Mouse (Mus musculus) heart, postnatal 10 days (tissue): ENCODE results near the gene Pax2. TPM values are rescaled to one million over a fixed set of nuclear protein-coding genes. Genes with fewer than 3 reads are reported as not detected.

Source experiments
- microRNA-seq, 2 experiments: library from miRNA; unstranded; fragments of <30 nt; microRNA quantifications; one replicate each; pipeline ENCODE4 v1.2.0; 2022
- total RNA-seq, 2 experiments: library from RNA; stranded (reverse); gene quantifications; 2 replicates each; pipeline ENCODE4 v1.2.3; 2021

Gene Pax2
- total RNA-seq, 2 experiments from 2014 or later: not detected

Small RNA genes lying within 50 kb of the gene (microRNA-seq; reads per million reads assigned to microRNA genes)
- gene Mir6405: 0 reads per million in 2 experiments

Other genes with a start within 250 kb of the Pax2 start
- 1 to 10 TPM; 4.5 to 4.7 TPM for gene Sec31b, start 210.2 kb upstream of the Pax2 start, total RNA-seq
- not detected for gene Gm20538, start 203.2 kb upstream of the Pax2 start, total RNA-seq
- gene Ndufb8, start 200.6 kb upstream of the Pax2 start, total RNA-seq: 1,000 to 10,000 TPM; 1,469 to 1,488 TPM
- 10 to 100 TPM; 45.6 to 54.0 TPM for gene Hif1an, start 193.2 kb upstream of the Pax2 start, total RNA-seq
- gene Slf2, start 175.1 kb downstream of the Pax2 start, total RNA-seq: 10 to 100 TPM; 27.5 to 37.0 TPM
- 1 to 10 TPM; 1.1 TPM for gene Sema4g, start 233.1 kb downstream of the Pax2 start, total RNA-seq
- 10 to 100 TPM; 16.6 to 19.1 TPM for gene Twnk, start 249.6 kb downstream of the Pax2 start, total RNA-seq